Mouse (Mus musculus) adrenal gland, adult 8-10 months (tissue): ENCODE results near the gene Zfp422. TPM values are rescaled to one million over a fixed set of nuclear protein-coding genes. Genes with fewer than 3 reads are reported as not detected.

ENCODE experiments used
- microRNA-seq, 2 experiments: library from miRNA; unstranded; fragments of <30 nt; microRNA quantifications; one replicate each; pipeline ENCODE4 v1.2.0; 2022
- total RNA-seq, 4 experiments: library from RNA; stranded (reverse); gene quantifications; 2 replicates each; pipeline ENCODE4 v1.2.4; 2022

The Zfp422 gene
- total RNA-seq, 4 experiments from 2014 or later: 18.0 to 21.8 (median 20.2) TPM

Small RNAs within 50 kb of the gene (microRNA-seq; reads per million reads assigned to microRNA genes)
- 0 to 0.35 reads per million in 2 experiments for gene Mir7043

Other genes with a start within 250 kb of the Zfp422 start
- 1 to 10 TPM; 1.7 to 4.4 (median 1.9) TPM for gene Alox5, start 167.8 kb downstream of the Zfp422 start, total RNA-seq
- gene Olfr211, start 139.9 kb downstream of the Zfp422 start, total RNA-seq: not detected
- under 1 TPM; 0.10 to 0.12 (median 0.11) TPM for gene Olfr212, start 122.5 kb downstream of the Zfp422 start, total RNA-seq
- gene Olfr213, start 90.5 kb downstream of the Zfp422 start, total RNA-seq: not detected
- 1 to 10 TPM; 2.3 to 4.0 (median 2.9) TPM for gene Gm5580, start 77.9 kb downstream of the Zfp422 start, total RNA-seq
- gene Olfr214, start 74.8 kb downstream of the Zfp422 start, total RNA-seq: not detected
- gene Olfr215, start 44.8 kb downstream of the Zfp422 start, total RNA-seq: not detected
- gene Depp1, start 21.6 kb upstream of the Zfp422 start, total RNA-seq: 1 to 10 TPM; 2.2 to 5.3 (median 4.0) TPM
- gene Rassf4, start 45.0 kb upstream of the Zfp422 start, total RNA-seq: 1 to 10 TPM; 4.6 to 6.2 (median 5.8) TPM
- under 1 TPM; 0.03 to 0.12 (median 0.08) TPM for gene Tmem72, start 87.9 kb upstream of the Zfp422 start, total RNA-seq